Mouse (Mus musculus) heart, postnatal 0 days (tissue): ENCODE data around the gene Arhgef15. TPM values are rescaled to one million over a fixed set of nuclear protein-coding genes. Genes with fewer than 3 reads are reported as not detected.

Experiments used
- ATAC-seq: fragments of 200-750 bp; cut with Nextera tagmentation; 2 replicates; pipeline ENCODE4 v1.8.0; 2017; ENCODE audit warnings: low read depth, moderate number of reproducible peaks, moderate library complexity; ENCODE audit not compliant: insufficient read depth
- DNase-seq: peaks from one replicate; pipeline ENCODE4 v3.0.0-alpha.2; 2016; ENCODE audit warnings: low spot score
- H3K27ac ChIP-seq: fragments of 300-500 bp; sonication (generic); 2 replicates; pipeline ENCODE4 v1.5.1; 2014; ENCODE audit warnings: low read depth, mild to moderate bottlenecking
- H3K27me3 ChIP-seq: fragments of 300-500 bp; sonication (generic); 2 replicates; pipeline ENCODE4 v1.6.1; 2014; ENCODE audit warnings: low read length, mixed read lengths; ENCODE audit not compliant: control insufficient read depth, insufficient read depth
- H3K36me3 ChIP-seq: fragments of 300-500 bp; sonication (generic); replicated peaks from 2 replicates; pipeline ENCODE4 v1.6.1; 2014; ENCODE audit warnings: low read length, mixed read lengths; ENCODE audit not compliant: control insufficient read depth, insufficient read depth
- H3K4me1 ChIP-seq: fragments of 300-500 bp; sonication (generic); 2 replicates; pipeline ENCODE4 v1.6.1; 2014; ENCODE audit warnings: antibody characterized with exemption; ENCODE audit not compliant: control insufficient read depth, insufficient read depth
- H3K4me2 ChIP-seq: fragments of 300-500 bp; sonication (generic); 2 replicates; pipeline ENCODE4 v1.6.1; 2014; ENCODE audit warnings: low read depth, mild to moderate bottlenecking, low read length, moderate library complexity
- H3K4me3 ChIP-seq: fragments of 300-500 bp; sonication (generic); 2 replicates; pipeline ENCODE4 v1.5.1; 2014; ENCODE audit warnings: low read depth, low read length
- H3K9ac ChIP-seq: fragments of 300-500 bp; sonication (generic); replicated peaks from 2 replicates; pipeline ENCODE4 v1.6.1; 2014; ENCODE audit warnings: low read depth, low read length, mixed read lengths
- H3K9me3 ChIP-seq: fragments of 300-500 bp; sonication (generic); replicated peaks from 2 replicates; pipeline ENCODE4 v1.6.1; 2016; ENCODE audit warnings: low read length; ENCODE audit not compliant: control insufficient read depth
- CTCF ChIP-seq: IDR thresholded peaks from 2 replicates; pipeline ENCODE4 v1.5.1; 2016; ENCODE audit warnings: antibody characterized with exemption, control low read depth, low read depth
- EP300 ChIP-seq: IDR thresholded peaks from 2 replicates; pipeline ENCODE4 v1.6.1; 2016; ENCODE audit warnings: antibody characterized with exemption, low read depth
- WGBS: fragments of 180-500 bp; shearing (Covaris S2); extraction: QIAGEN DNeasy Blood & Tissue Kit; methylation state at CpG from one replicate; pipeline ENCODE4 v1.1.7; 2014; 5-methylcytosine and 5-hydroxymethylcytosine counted together
- polyA plus RNA-seq: library from polyadenylated mRNA; unstranded; fragments of >200 nt; fragmentation: Nextera tagmentation; extraction: Ambion mirVana; gene quantifications from 2 replicates; pipeline ENCODE4 v1.2.1, GENCODE M21; 2015
- total RNA-seq: library from RNA; depleted of rRNA; stranded (reverse); fragments of >200 nt; gene quantifications from 2 replicates; pipeline ENCODE4 v1.2.3, GENCODE M21; 2014; ENCODE audit warnings: low replicate concordance

Arhgef15 gene
- total and polyA plus RNA-seq, 2 experiments from 2014 or later = 11.6 to 19.8 TPM

DNA sequence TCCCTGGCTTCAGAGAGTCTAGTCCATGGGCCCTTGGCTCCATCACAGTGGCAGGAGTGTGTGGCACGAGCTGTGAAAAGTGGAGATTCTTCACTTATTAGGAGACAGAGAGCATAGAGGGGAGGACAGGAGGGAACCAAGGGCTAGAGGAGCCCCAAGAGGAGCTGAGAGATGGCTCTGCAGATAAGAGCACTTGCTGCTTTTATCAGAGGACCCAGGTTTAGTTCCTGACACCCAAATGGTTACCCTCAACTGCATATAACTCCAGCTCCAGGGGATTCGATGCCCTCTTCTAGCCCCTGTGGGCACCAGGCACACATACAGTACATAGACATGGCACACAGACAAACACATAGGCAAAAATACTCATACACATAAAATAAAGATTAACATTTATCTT, 32.5 kb downstream of the Arhgef15 start:
- Histone ChIP-seq H3K9ac (no peak overlapping the region), H3K4me2 (no peak overlapping the region), H3K4me1 (no peaks in the 10 kb centered on the region), H3K27me3 (no peaks in the 10 kb centered on the region), H3K27ac (no peak overlapping the region), H3K36me3 (no peaks in the 10 kb centered on the region), H3K9me3 (no peaks in the 10 kb centered on the region), H3K4me3 (no peak overlapping the region)
- no peak for TF ChIP-seq CTCF
- TF ChIP-seq EP300 = no peak
- 83% methylated on average over 2 of the region's 2 CpGs for WGBS
- ATAC-seq (no peak), DNase-seq (no peak)

DNA sequence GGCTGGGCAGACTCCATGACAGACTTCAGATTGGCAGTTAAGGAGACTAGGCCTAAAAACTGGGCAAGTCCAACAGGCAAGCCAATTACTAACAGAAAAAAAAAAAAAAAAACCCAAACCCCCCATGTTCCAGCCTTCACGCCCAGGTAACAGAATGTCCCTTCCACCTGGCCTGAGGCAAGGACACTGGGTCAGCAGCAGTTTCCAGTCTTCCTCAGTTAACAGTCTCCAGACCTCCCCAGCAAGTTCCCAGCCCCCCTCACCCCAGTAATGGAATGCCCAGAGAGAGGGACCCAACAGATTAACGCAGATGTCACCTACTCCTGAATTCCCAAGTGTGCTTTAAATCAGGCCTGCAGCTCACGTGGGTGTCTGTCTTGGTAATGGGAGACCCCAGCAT, 34.1 kb downstream of the Arhgef15 start:
- Histone ChIP-seq H3K4me3 (no peak overlapping the region), H3K4me1 (no peaks in the 10 kb centered on the region), H3K4me2 (no peak overlapping the region), H3K36me3 (no peaks in the 10 kb centered on the region), H3K27ac (no peak overlapping the region), H3K9me3 (no peaks in the 10 kb centered on the region), H3K27me3 (no peaks in the 10 kb centered on the region), H3K9ac (no peak overlapping the region)
- ATAC-seq = no peak
- WGBS = 60% methylated on average over 3 of the region's 3 CpGs
- TF ChIP-seq CTCF (no peak), EP300 (no peak)
- DNase-seq = no peak

DNA sequence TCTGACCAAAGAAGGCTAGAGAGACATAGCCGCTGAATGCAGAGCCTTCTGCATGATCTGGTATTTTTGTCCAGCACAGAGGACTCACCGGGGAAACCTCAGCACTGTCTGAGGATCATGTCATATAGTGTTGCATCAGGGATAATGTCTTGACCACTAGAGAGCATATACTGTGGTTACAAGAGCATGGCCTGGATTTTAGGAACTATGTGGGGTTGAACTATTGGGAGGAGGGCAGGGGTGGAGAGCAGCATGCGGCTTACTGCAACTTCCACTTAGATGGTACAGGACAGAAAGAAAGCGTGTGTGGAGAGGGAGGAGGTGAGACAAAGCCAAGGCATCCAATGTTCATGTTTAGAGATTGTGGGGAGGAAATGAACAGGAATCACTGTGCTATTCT, 42.7 kb downstream of the Arhgef15 start:
- DNase-seq (no peak), ATAC-seq (no peak)
- Histone ChIP-seq H3K27ac (no peak overlapping the region), H3K4me2 (no peak overlapping the region), H3K9ac (no peak overlapping the region), H3K9me3 (no peaks in the 10 kb centered on the region), H3K4me3 (no peak overlapping the region), H3K4me1 (0 out of 2 replicates have a peak, but pooled peaks cover under 1% of the 10 kb centered on the region), H3K36me3 (no peaks in the 10 kb centered on the region), H3K27me3 (no peaks in the 10 kb centered on the region)
- TF ChIP-seq CTCF (no peak), EP300 (no peak)
- 82% methylated on average over 4 of the region's 4 CpGs for WGBS

DNA sequence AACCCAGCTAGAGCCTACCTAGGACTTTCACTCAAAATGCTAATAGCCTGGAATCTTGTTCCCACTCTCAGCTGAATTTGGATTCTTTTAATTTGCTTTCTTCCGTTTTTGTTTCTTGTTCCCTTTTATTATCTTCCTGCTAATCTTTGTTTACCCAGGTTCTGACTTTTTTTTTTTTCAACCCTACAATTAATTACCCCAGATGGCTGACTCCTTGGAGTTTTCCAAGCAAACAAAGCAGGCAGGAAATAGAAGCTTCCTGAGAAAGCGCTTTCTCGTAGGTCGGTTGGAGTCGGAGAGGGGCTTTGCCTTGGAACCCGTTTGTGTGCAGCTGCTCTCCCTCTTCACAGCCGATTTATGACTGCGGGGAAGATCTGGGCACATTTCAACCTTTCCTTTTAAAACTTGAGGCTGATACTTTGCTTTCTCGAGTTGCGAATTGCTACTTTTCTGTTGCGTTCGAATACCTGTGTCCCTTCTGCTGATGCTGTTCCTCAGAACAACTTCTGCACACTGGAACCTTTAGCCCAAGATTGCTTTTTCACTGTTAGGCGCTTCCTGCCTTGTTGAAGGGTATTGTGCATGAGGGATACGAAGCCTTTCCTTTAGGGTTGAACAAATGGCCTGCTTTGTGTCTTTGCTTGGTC, 45.6 kb downstream of the Arhgef15 start:
- peak overlapping the region; percentile 15; the same call in 1 of the 2 replicates for H3K4me2 ChIP-seq
- 0 out of 2 replicates have a peak overlapping the region, but pooled peaks have one; percentile 10 for H3K4me3 ChIP-seq
- TF ChIP-seq CTCF = no peak
- no peak for TF ChIP-seq EP300
- DNase-seq (peak; percentile 45), ATAC-seq (no peak)
- 52% methylated on average over 14 of the region's 14 CpGs for WGBS
- peaks cover 11% of the 10 kb centered on the region; the same call in 1 of the 2 replicates for H3K4me1 ChIP-seq
- H3K9me3 ChIP-seq = no peaks in the 10 kb centered on the region
- H3K36me3 ChIP-seq = no peaks in the 10 kb centered on the region
- H3K9ac ChIP-seq = no peak overlapping the region; the same call in 1 of the 2 replicates
- H3K27ac ChIP-seq = peak overlapping the region; percentile 63
- H3K27me3 ChIP-seq = no peaks in the 10 kb centered on the region

DNA sequence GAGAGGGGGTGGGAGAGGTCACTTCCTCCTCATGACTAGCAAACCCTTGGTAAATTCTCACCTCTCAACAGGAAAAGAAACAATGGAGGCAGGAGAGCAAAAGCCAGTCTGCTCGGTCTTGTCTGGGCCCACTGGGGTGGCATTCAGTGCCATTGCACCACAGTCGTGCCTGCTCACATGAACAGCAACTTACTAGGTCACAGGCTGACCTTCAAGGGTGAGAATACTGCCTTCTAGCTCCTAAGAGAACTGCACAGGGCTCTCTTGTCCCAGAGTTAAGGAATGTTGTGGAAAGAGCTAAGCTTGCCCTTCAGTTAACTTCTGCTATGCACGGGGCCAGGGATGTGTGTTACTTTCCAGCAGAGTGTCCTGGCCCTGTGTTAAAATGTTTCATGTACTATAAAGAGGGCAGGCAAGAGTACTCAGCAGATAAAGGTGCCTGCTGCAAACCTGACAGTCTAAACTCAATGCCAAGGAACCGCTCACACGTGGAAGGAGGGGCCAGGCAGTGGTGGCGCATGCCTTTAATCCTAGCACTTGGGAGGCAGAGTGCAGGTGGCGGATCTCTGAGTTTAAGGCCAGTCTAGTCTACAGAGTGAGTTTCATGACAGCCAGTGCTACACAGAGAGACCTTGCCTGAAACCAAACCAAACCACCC, 48.3 kb downstream of the Arhgef15 start:
- Histone ChIP-seq H3K9me3 (no peaks in the 10 kb centered on the region), H3K27ac (peak overlapping the region; percentile 75), H3K4me3 (no peak overlapping the region), H3K4me1 (peaks cover 11% of the 10 kb centered on the region; the same call in 1 of the 2 replicates), H3K9ac (no peak overlapping the region), H3K4me2 (no peak overlapping the region), H3K36me3 (peaks cover 20% of the 10 kb centered on the region), H3K27me3 (no peaks in the 10 kb centered on the region)
- ATAC-seq (peak; percentile 66), DNase-seq (no peak)
- TF ChIP-seq CTCF = no peak
- TF ChIP-seq EP300 = no peak
- WGBS = 18% methylated on average over 7 of the region's 7 CpGs
